Mouse (Mus musculus) activated CD4-positive, CD25-positive, alpha-beta regulatory T cell, adult 4 months (primary cell): Measurements from ENCODE around the gene Iqcj. TPM values are rescaled to one million over a fixed set of nuclear protein-coding genes. Genes with fewer than 3 reads are reported as not detected.
A peak's percentile ranks its signal among the peaks of the same experiment; 100 is the strongest.

Source experiments
- ATAC-seq: one replicate; pipeline ENCODE4 v1.8.0; 2017
- polyA plus RNA-seq, 2 experiments: library from polyadenylated mRNA; unstranded; fragments of 100-300 nt; shearing (Covaris generic); gene quantifications; one replicate each; pipeline ENCODE4 v1.2.1; 2017

Iqcj gene
- polyA plus RNA-seq, 2 experiments from 2014 or later, result not detected

DNA sequence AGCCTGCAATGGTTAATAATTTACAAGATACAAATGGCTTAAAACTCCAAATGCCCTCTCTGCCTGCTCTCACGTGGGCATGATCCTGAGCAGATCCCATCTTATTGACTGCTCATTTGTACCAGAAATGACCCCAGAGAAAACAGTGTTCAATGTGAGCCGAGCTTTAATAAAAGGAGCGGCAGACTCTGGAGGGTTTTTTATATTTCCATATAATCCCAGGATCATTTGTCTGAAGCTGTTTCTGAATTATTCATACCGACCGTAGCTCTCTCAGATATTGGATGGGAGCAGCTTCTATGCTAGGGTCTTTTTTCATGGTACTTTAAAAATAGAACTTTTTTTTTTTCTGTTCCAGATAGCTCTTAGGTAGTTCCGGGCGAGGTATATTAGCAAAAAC, 67.7 kb downstream of the Iqcj start:
- no peak for ATAC-seq

- ATAC-seq, result no peak
These were observed 68.1 kb downstream of the Iqcj start for GRCm38 (mm10) chr3:67960133-67960532.

DNA sequence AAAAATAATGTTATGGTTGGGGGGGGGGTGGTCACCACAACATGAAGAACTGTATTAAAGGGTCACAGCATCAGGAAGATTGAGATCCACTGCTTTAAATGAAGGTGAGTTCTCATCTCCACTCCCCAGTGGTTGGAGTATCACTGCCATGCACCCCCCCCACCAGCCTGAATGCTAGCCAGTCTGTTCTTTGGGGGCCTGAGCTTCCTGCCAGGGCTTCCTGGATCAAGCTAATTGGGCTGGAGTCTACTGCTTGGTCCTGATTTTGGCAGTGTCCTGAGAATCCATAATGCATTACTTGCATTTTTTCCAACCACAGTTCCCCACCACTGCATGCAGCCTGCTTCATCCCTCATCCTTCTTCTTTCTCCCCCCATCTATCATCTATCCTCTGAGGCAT, 68.7 kb downstream of the Iqcj start:
- ATAC-seq, result no peak

- ATAC-seq, result no peak
These were observed 70.1 kb downstream of the Iqcj start for GRCm38 (mm10) chr3:67961934-67962639.

- no peak for ATAC-seq
These were observed 82.4 kb downstream of the Iqcj start for GRCm38 (mm10) chr3:67974340-67974998.

GRCm38 (mm10) chr3:67980006-67980405, 88.0 kb downstream of the Iqcj start:
- ATAC-seq, result no peak

DNA sequence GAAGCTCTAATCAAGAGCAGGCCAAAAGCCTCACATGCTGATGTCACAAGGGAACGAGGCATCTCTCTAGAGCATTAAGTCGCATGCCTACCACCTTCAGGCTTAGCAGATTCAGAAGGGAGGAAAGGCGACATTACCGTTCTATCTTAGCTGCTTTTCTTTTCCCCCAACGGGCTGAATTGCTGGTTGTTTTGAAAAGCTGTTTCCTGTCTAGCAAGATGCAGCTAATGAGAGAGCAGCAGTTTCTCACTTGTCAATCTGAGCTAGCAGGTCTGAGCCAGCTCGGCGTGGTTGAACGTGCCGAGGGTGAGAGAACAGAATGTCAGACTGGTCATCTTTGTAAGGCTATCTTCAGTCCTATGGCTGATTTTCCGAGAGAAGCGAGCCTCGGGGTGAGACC, 91.3 kb downstream of the Iqcj start:
- no peak for ATAC-seq

GRCm38 (mm10) chr3:68002415-68002814, 110.4 kb downstream of the Iqcj start:
- ATAC-seq, result no peak

- ATAC-seq, result no peak
These were observed 120.3 kb downstream of the Iqcj start for GRCm38 (mm10) chr3:68012342-68012741.

DNA sequence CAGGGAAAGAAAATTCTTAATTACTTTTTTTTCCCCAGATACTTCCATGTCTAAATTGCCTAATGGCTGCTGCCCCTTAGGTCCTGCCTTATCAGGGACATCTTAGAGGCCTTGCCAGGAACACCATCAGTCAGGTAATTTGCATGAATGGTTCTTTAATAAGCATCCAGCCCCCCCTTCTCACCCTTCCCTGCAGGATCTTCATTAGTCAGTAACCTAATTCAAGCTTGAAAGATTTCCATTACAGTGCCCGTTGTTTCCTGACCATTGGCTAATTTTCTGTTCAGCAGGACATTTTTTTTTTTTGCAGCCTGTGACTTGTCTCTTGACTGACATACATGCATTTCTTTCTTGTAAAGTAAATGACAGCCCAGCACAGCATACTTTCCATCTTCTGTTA, 123.8 kb downstream of the Iqcj start:
- ATAC-seq, result no peak

GRCm38 (mm10) chr3:68019401-68019800, 127.4 kb downstream of the Iqcj start:
- ATAC-seq, result no peak

GRCm38 (mm10) chr3:68036097-68036496, 144.1 kb downstream of the Iqcj start:
- no peak for ATAC-seq

GRCm38 (mm10) chr3:68042951-68043350, 150.9 kb downstream of the Iqcj start:
- no peak for ATAC-seq

DNA sequence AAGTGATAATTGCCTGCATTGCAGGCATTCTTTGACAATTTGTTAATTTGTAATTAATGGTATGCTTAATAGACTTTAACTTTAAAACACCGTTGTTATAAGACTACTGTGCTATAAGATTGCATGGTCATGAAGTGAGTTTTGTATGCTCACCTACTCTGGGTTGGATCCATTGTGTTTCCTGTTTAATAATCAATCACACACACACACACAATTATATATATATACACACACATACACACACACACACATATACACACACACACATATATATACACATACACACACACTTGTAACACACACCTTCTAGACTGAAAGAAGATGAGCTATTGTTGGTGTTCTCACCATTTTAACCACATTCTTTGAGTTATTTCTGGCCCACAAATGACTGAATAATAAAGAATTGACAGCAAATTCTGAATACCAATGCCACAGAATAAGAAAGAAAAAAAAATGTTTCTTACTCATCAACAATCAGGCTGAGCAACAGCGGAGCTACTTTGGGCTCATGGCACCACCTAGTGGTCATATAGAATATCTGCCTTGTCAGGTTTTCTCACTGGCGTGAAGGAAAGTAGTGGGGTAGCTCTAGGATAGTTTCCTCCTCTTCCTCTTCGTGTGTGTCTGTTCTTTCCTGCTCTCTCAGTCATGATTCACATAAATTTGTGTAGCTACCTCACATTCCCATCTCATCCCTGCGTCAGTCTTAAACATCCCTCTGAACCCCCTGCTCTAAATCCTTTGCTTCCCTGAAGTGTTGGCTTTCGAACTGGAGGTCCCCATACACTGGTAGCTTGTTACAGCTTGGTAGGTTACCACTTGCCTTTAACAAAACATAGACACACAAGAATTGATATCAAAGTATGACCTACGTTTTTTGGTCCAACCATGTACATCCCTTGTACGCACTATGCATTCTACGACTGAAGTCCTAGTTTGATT, 153.7 kb downstream of the Iqcj start:
- peak; percentile 66 for ATAC-seq

- no peak for ATAC-seq
These were observed 161.5 kb downstream of the Iqcj start for GRCm38 (mm10) chr3:68053538-68053937.

- ATAC-seq, result no peak
These were observed 163.1 kb downstream of the Iqcj start for GRCm38 (mm10) chr3:68055071-68055470.

DNA sequence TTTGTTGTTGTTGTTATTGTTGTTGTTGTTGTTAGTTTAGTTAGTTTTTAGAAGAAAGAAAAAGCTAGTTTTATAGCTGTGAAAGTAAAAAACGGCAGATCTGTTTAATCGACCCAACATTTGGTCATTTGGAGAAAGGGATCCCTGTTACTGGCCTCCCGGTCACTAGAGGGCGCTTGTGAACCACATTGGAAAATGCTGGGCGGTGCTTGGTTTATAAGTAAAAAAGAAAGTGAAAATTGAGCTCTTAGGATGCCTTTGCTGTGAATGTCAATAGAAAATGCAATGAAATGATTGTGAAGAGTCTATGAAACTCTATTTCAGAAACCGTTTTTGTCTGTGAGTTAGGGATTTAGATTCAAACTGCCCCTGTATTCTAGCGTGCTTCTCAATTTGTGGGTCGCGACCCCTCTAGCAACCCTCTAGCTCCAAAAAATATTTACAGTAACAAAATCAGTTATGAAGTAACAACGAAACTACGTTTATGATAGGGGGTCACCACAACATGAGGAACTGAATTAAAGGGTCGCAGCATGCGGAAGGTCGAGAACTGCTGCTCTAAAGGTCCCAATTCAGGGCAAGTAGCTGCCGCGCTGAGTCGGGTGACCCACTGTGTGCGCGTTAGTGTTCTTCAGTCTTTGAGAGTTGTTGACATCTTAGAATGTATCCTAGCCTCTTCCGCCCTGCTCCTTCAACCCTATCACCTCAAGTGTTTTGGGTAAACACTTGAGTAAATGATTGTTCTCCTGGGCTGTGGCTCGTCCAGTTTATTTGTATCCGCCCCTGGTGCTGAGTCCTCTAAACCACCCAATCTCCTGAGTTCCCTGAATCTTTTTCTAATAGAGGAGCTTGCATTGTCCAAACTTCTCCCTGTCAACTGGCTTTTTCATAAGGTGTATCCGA, 164.6 kb downstream of the Iqcj start:
- peak; percentile 82 for ATAC-seq

- ATAC-seq, result no peak
These were observed 167.3 kb downstream of the Iqcj start for GRCm38 (mm10) chr3:68059162-68059800.

DNA sequence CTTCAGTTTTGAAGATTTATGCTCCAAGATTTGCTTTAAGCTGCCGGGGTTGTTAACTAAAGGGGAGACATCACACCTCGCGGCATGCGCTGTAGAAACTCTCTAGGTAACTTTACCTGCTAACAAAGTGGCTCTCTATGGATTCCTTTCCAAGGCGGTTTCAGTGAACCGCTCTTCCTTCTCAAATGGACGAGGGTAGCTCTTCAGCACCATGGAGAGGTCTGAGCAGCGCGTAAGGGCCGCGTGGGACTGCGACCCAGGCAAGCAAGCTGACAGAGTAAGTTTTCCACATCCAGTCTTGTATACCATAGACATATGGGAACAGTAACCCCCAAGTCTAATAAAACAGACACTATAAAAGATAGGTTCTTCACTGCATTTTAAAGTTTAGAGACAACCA, 172.7 kb downstream of the Iqcj start, which contains the start of gene Schip1:
Gene Schip1 (plus strand): TSS at position 72 of the 400 bp plus-strand sequence.
- ATAC-seq, result no peak

DNA sequence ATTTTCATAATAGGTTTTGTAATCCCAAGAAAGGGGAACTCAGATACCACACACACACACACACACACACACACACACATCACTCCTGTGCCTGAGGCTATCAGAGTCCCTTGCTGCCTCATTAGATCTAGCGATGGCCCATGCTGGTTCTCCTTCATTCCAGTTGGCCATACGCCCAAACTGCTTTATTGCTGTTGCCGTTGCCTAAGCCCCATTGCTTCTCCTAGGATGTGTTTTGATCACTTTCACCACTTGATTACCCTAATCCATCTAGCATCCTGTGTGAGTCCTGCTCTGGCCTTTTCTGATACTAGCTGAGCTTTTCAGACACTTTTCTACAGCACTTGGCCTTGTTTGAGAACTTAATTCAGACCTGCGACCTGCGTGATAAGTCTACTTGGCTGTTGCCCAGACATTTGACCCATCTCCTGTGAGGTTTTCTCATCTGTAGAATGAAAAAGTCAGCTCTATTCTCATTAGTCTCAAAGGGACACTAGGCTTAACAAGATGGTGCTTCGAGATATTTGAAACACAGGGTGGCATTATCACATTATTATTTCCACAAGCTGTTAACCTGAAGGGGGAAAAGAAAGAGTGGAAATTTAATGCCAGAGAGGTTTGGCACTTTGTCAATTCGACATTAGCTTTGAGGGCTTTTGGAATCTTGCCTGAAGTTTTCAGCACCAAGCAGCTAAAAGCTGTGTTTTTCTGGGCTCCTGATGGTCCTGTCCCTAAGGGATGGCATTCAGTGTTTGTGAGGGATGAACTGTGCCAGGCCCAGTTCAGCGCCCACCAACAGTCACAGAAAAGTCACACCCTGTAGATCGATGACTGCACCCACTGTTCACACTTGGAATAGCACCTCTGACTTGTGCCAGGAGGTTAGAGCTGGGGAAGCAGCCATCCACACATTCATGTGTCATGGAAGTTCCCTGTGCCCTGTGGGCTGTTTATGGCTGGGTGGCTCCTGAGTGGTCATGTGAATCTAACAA, 179.7 kb downstream of the Iqcj start:
- ATAC-seq, result no peak
